Mouse (Mus musculus): ENCODE measurements around the gene Pbx1. TPM values are rescaled to one million over a fixed set of nuclear protein-coding genes. Genes with fewer than 3 reads are reported as not detected.
"Not testable (repeated sequence)": the region's sequence is repeated elsewhere in the genome, so short reads cannot be mapped to it uniquely, and the experiment has no call there.

The Pbx1 gene
- total RNA-seq (2021): 100 to 1,000 TPM; 284 to 303 TPM

DNA sequence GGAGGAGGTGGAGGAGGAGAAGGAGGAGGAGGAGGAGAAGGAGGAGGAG lies at the start of gene Pbx1:
Gene Pbx1, minus strand, starts transcription at position 39 of the 49 bp plus-strand sequence.
- DNase-seq: not testable (repeated sequence)
- intact Hi-C loops (cut with DNase I): loop anchor here (5.0 to 10.0 kb wide), 3 partner anchors 103 to 245 kb away; no protein-coding TSS in a partner anchor

DNA sequence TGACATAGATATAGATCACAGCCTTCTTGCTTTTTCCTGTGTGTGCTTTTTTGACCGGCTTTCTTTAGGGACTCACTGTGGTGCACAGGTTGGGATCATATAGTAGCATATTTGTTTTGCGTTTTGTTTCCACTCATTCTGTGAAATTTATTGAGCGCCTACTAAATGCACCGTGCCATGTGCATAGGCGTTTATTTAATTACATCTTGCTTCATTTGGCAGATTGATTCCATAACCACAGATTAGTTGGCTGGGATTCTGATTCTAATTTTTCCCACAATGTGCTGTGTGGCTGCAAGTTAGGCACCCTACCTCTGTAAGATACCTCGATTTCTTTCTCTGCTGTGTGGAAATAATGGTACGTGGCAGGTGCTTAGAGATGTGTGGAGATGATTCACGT lies 47.6 kb upstream of the Pbx1 start:
- intact Hi-C loops (cut with DNase I): no loop called here
- no peak for DNase-seq

- intact Hi-C loops (cut with DNase I): no loop called here
- DNase-seq: no peak
Observed at GRCm38 (mm10) chr1:168478829-168479228, 46.8 kb upstream of the Pbx1 start.

DNA sequence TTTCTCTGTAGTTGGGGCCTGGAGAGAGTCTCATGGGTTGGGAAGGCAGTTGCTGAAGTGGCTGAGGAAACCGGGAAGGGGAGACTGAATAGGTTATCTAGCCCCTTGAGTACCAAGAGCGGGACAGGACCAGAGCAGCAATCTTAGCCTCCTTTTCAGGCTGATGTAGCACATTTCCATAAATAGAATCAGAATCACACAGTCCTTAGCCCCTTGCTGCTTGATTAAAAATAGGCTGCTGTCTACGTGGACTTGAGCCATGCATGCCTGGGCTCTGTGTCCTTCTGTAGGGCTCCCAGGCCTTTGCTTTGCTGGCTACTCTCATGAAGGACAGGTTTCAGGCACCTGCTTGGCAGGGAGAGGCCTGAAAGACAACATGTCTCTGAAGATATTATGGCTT lies 44.8 kb upstream of the Pbx1 start:
- intact Hi-C loops (cut with DNase I): no loop called here
- no peak for DNase-seq

GRCm38 (mm10) chr1:168476216-168476897 lies 44.3 kb upstream of the Pbx1 start:
- DNase-seq: peak; percentile 8
- intact Hi-C loops (cut with DNase I): no loop called here

GRCm38 (mm10) chr1:168475579-168476208 lies 43.6 kb upstream of the Pbx1 start:
- no peak for DNase-seq
- intact Hi-C loops (cut with DNase I): no loop called here

DNA sequence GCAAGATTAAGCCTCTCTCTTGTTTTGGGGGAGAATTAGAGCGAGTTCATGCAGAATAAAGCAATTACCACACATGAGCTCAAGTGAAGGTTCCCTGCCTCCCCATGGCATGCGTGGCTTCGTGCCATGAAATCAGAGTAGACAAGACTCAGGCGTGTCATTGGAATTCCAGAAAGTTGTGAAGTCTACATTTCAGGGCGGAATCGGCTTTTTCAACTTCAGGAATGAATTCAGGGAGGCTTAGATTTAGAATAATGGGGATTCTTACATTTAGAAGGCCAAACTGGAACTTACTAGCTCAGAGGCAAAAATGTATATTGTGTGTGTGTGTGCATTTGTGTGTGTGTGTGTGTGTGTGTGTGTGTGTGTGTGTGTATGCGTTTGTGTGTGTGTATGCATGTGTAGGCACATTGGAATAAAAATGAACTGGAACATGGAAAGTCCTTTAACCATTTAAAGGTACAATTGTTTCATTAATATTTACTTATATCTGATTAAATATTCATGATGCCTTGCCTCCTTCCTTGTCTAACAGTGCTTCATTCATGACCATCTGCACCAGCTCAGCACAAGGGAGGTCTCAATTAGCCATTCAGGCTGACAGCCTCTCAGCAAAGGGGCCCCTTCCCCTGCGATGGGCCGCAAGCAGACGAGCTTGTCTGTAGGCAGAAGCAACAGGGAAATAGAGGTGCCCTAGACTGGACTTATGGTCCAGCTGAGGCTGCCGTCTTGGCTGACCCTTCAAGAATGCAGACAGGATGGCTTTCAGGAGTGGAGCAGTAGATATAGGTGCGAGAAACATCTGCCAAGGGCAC lies 41.4 kb upstream of the Pbx1 start:
- intact Hi-C loops (cut with DNase I): no loop called here

GRCm38 (mm10) chr1:168472545-168473254 lies 40.6 kb upstream of the Pbx1 start:
- intact Hi-C loops (cut with DNase I): no loop called here
- no peak for DNase-seq

More for the DNA sequence above, 41.4 kb upstream of the Pbx1 start:
- peak; percentile 67 for DNase-seq

DNA sequence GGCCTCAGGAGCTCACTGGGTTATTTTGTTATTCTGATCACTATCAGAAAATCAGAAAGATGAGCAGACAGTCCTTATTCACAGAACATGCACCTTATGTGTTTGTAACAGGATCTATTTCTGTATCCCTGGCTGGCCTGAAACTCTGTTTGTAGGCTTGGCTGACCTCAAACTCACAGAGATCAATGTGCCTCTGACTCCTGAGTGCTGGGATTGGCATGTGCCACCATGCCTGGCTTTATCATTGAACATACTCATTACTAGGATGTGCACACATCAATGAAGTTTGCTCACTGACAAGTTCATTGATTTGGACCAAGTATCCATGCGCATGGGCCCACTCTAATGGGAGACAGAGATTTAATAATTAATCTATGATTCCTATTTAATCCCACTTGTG lies 27.4 kb upstream of the Pbx1 start:
- intact Hi-C loops (cut with DNase I): no loop called here
- DNase-seq: no peak

DNA sequence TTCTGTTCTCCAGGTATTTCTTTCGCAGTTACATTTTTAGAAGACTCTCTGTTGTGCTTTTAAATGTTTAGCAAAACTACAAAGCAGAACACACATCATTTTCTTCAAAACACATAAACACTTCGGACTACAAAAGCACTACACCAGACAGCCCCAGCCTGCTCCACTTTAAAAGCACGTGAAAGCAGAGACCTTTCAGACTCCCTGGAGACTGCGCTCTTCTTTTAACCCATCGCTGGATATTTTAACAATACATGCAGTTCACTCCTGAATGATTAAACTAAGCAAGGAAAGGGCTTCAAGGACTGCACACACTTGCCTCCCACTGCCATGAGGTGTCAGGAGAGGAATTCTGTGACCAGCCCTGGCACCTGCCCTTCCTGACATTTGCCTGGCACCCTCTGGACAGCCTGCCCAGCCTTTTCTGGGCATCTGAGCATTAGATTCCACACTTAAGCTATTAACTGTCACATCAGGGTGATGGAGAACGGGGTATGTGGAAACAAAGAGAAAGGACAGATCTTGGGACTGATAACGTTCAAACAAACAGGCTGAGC lies 25.2 kb upstream of the Pbx1 start:
- intact Hi-C loops (cut with DNase I): no loop called here
- peak; percentile 7 for DNase-seq

DNA sequence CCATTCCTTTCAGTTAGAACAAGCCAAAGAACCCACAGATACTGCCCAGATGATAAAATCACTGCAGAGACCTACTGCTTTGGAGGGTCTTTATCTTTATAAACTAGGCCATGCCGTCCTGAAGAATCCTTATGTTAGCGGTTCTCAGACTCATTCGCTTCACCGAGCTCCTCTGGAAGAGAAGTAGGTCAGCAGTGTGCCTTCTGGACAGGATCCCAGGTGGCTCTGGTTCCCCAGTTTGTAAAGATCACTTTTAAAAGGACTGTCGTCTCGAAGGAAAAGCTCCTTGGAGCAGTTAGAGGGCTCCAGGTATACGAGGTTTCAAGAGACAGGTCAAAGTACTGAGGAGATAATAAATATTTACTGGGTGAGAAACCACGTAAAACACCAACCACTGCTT lies 23.1 kb upstream of the Pbx1 start:
- no peak for DNase-seq
- intact Hi-C loops (cut with DNase I): no loop called here

GRCm38 (mm10) chr1:168433671-168434070 lies 1.6 kb upstream of the Pbx1 start:
- intact Hi-C loops (cut with DNase I): loop anchor here (5.0 to 10.0 kb wide), 3 partner anchors 101 to 244 kb away; no protein-coding TSS in a partner anchor
- no peak for DNase-seq

GRCm38 (mm10) chr1:168432281-168432725 lies 233 bp upstream of the Pbx1 start:
- intact Hi-C loops (cut with DNase I): loop anchor here (5.0 to 10.0 kb wide), 3 partner anchors 102 to 245 kb away; no protein-coding TSS in a partner anchor
- DNase-seq: peak; percentile 98

GRCm38 (mm10) chr1:168431711-168432231 lies 299 bp downstream of the Pbx1 start:
- intact Hi-C loops (cut with DNase I): loop anchor here (5.0 to 10.0 kb wide), 3 partner anchors 103 to 246 kb away; no protein-coding TSS in a partner anchor
- no peak for DNase-seq

GRCm38 (mm10) chr1:168430868-168431710 lies 981 bp downstream of the Pbx1 start:
- intact Hi-C loops (cut with DNase I): loop anchor here (5.0 to 10.0 kb wide), 3 partner anchors 104 to 246 kb away; no protein-coding TSS in a partner anchor
- peak; percentile 53 for DNase-seq

DNA sequence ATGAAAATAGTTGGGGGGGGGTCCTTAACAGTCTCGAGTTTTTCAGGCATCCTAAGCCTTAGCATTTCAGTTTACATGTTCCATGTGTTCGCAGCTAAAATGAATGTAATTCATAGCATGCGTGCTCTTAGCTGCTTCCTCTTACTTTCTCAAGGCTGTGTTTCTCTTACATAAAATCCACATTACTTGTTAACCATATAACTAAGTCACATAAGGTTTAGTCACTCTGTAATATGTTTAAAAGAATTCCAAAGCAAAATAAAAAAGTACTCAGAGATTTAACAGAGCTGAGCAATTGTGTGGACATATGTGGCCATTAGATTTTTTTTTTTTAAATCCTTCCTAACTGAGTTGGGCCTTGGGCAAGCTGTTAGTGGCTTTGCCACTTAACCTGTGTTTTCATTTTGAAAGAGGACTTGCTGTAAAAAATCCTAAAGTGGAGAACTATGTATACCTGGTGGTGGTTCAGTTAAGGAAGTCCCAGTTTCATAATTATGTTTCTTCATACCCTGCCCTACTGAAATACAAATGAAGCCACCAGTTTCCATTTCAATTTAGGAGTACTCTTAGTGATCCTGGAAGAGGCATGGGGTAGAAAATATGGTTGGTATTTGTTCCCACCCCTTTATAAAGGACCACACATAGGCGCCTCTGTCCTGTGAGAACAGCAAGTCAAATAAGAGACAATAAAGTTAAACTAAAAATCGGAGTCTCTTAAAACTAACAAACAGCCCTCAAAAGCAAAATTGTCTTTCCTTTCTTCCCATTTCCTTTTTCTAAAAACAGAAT lies 2.0 kb downstream of the Pbx1 start:
- no peak for DNase-seq
- intact Hi-C loops (cut with DNase I): loop anchor here (5.0 to 10.0 kb wide), 7 partner anchors 105 to 1025 kb away; no protein-coding TSS in a partner anchor

DNA sequence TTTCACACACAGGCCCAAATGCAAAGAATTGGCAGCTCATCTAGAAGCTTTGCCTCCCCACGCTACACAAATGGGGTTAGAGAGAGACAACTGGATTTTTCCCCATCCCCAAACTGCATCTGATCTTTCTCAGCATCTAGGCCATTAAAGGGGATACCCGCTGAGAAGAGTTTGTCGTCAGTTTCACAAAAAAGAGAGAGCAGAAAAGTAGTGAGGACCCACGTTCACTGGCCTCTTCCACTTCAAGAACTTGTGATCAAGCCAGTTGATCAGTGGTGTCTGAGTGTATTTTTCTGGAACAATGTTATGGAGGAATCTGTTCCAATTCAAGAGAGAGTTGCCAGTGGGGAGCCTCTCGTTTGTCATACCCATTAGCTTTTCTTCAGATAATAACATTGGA lies 2.7 kb downstream of the Pbx1 start:
- intact Hi-C loops (cut with DNase I): loop anchor here (5.0 to 10.0 kb wide), 4 partner anchors 335 to 1025 kb away; no protein-coding TSS in a partner anchor
- no peak for DNase-seq

GRCm38 (mm10) chr1:168428255-168428654 lies 3.8 kb downstream of the Pbx1 start:
- DNase-seq: no peak
- intact Hi-C loops (cut with DNase I): loop anchor here (5.0 to 10.0 kb wide), 4 partner anchors 333 to 1027 kb away; no protein-coding TSS in a partner anchor

DNA sequence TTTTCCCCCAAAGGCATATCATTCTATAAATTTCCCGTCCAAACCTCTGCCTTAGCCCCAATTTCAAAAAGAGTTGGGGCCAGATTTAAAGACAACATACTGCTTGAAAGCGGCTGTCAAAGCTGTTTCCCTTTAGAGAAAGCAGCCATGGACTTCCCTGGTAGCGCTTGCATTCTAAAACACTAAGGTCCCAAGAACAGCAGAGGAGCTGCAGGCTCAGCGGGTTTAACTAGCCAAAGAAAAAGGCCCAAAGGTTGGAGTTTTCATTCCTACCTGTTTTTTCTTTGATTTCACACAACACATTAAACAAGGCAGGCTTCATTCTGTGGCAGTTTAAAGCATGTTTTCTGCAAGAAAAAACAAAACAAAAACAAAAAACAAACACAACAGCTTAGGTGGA lies 4.5 kb downstream of the Pbx1 start:
- intact Hi-C loops (cut with DNase I): loop anchor here (5.0 to 10.0 kb wide), 4 partner anchors 333 to 1027 kb away; no protein-coding TSS in a partner anchor
- DNase-seq: no peak
